Mouse (Mus musculus) liver, adult 2 months (tissue): ENCODE data around the gene Rasgrp4. TPM values are rescaled to one million over a fixed set of nuclear protein-coding genes. Genes with fewer than 3 reads are reported as not detected.
"Not testable (repeated sequence)": the region's sequence is repeated elsewhere in the genome, so short reads cannot be mapped to it uniquely, and the experiment has no call there.

Experiments used
- DNase-seq: peaks from one replicate; pipeline ENCODE4 v3.0.0-alpha.2; 2011; ENCODE audit warnings: low read depth, low spot score; ENCODE audit errors: extremely low read depth
- H3K27ac ChIP-seq: fragments of 200-500 bp; replicated peaks from 2 replicates; pipeline ENCODE4 v1.5.1; 2012; ENCODE audit warnings: low read depth, mild to moderate bottlenecking, control low read depth, inconsistent platforms, low read length; ENCODE audit not compliant: insufficient read depth
- H3K27me3 ChIP-seq: fragments of 200-500 bp; 2 replicates; pipeline ENCODE4 v1.6.1; 2012; ENCODE audit warnings: mild to moderate bottlenecking, moderate library complexity, low read length, inconsistent platforms; ENCODE audit not compliant: control insufficient read depth, insufficient read depth
- H3K36me3 ChIP-seq: fragments of 200-500 bp; 2 replicates; pipeline ENCODE4 v1.6.1; 2012; ENCODE audit warnings: low read length, inconsistent platforms; ENCODE audit not compliant: control insufficient read depth, insufficient read depth
- H3K4me1 ChIP-seq: fragments of 200-500 bp; 2 replicates; pipeline ENCODE4 v1.6.1; 2011; ENCODE audit warnings: low read length; ENCODE audit not compliant: control insufficient read depth, insufficient read depth
- H3K4me3 ChIP-seq: fragments of 200-500 bp; 2 replicates; pipeline ENCODE4 v1.5.1; 2011; ENCODE audit warnings: low read depth, mild to moderate bottlenecking, control low read depth, low read length, moderate library complexity; ENCODE audit not compliant: insufficient read depth
- H3K79me2 ChIP-seq: fragments of 200-500 bp; 2 replicates; pipeline ENCODE4 v1.6.1; 2012; ENCODE audit warnings: inconsistent platforms, mild to moderate bottlenecking, low read length, moderate library complexity; ENCODE audit not compliant: control insufficient read depth, insufficient read depth
- H3K9ac ChIP-seq: fragments of 200-500 bp; 2 replicates; pipeline ENCODE4 v1.6.1; 2012; ENCODE audit warnings: low read depth, mild to moderate bottlenecking, control low read depth, inconsistent platforms, low read length
- CTCF ChIP-seq: fragments of 200-500 bp; IDR thresholded peaks from 2 replicates; pipeline ENCODE4 v1.5.1; 2011; ENCODE audit warnings: low read depth, low read length, control low read depth
- POLR2A ChIP-seq: fragments of 200-500 bp; IDR thresholded peaks from 2 replicates; pipeline ENCODE4 v1.6.1; 2011; ENCODE audit warnings: low read length, control low read depth; ENCODE audit not compliant: insufficient read depth; ENCODE audit errors: extremely low read depth
- WGBS: fragments of 180-500 bp; shearing (Covaris S2); methylation state at CpG from one replicate; pipeline ENCODE4 v1.1.7; 2018; 5-methylcytosine and 5-hydroxymethylcytosine counted together
- polyA plus RNA-seq: library from polyadenylated mRNA; depleted of rRNA; stranded (reverse); fragments of >200 nt; gene quantifications from 2 replicates; pipeline ENCODE4 v1.2.3, GENCODE M21; 2012; rRNA removed
- total RNA-seq: library from RNA; depleted of rRNA; stranded (reverse); fragments of >200 nt; gene quantifications from 2 replicates; pipeline ENCODE4 v1.2.3, GENCODE M21; 2014; rRNA removed

The Rasgrp4 gene
- total and polyA plus RNA-seq, 2 experiments, result under 0.01 to 0.69 TPM

GRCm38 (mm10) chr7:29180077-29180853 is 45.6 kb downstream of the Rasgrp4 start, which contains the start of gene Psmd8:
Gene Psmd8 (minus strand): TSS chr7:29180701.
- under 1% methylated on average over 62 of the region's 62 CpGs for WGBS
- H3K9ac ChIP-seq, result peak within 1 kb of the TSS; percentile 86
- H3K79me2 ChIP-seq, result peaks cover 10% of the 10 kb centered on the region; the same call in 1 of the 2 replicates
- H3K36me3 ChIP-seq, result peaks cover 13% of the 10 kb centered on the region; the same call in 1 of the 2 replicates
- H3K4me1 ChIP-seq, result peaks cover 10% of the 10 kb centered on the region
- H3K27me3 ChIP-seq, result no peaks in the 10 kb centered on the region
- H3K27ac ChIP-seq, result peak within 1 kb of the TSS; percentile 53
- peak; percentile 47 for TF ChIP-seq CTCF
- TF ChIP-seq POLR2A, result peak; percentile 88
- DNase-seq, result peak; percentile 94
- peak within 1 kb of the TSS; percentile 79 for H3K4me3 ChIP-seq

GRCm38 (mm10) chr7:29180854-29181236 is 46.2 kb downstream of the Rasgrp4 start:
- H3K9ac ChIP-seq, result no peak overlapping the region
- peaks cover 10% of the 10 kb centered on the region; the same call in 1 of the 2 replicates for H3K79me2 ChIP-seq
- H3K27me3 ChIP-seq, result no peaks in the 10 kb centered on the region
- TF ChIP-seq CTCF, result no peak
- TF ChIP-seq POLR2A, result no peak
- 42% methylated on average over 5 of the region's 5 CpGs for WGBS
- no peak overlapping the region for H3K27ac ChIP-seq
- peaks cover 10% of the 10 kb centered on the region for H3K4me1 ChIP-seq
- peaks cover 7% of the 10 kb centered on the region; the same call in 1 of the 2 replicates for H3K36me3 ChIP-seq
- no peak overlapping the region; the same call in 1 of the 2 replicates for H3K4me3 ChIP-seq
- no peak for DNase-seq

DNA sequence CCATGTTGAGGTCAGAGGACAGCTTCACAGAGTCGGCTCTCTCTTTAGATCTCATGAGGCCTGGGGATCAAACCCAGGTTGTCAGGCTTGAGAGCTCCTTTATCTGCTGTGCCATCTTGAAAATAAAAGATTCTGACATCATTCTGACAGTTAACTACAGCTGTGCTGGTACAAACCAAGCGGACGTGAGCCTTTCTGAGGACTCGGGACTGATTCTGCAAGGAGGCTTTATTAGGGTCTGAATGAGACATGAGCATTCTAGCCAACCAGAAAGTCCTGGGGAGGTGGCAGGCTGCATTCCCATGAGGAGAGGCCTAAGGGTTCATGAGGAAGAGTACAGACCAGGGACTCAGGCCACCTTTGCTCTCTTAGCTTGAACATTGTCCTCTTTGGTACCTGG is 46.7 kb downstream of the Rasgrp4 start:
- DNase-seq, H3K36me3 ChIP-seq, H3K27me3 ChIP-seq, H3K4me3 ChIP-seq, H3K9ac ChIP-seq, H3K27ac ChIP-seq, H3K4me1 ChIP-seq, H3K79me2 ChIP-seq: not testable (repeated sequence)
- 91% methylated on average over 4 of the region's 4 CpGs for WGBS

GRCm38 (mm10) chr7:29194230-29194629 is 59.6 kb downstream of the Rasgrp4 start:
- H3K9ac ChIP-seq, H3K4me1 ChIP-seq, H3K36me3 ChIP-seq, DNase-seq, H3K79me2 ChIP-seq, H3K27me3 ChIP-seq, H3K27ac ChIP-seq, H3K4me3 ChIP-seq: not testable (repeated sequence)
- WGBS, result 81% methylated on average over 1 of the region's 1 CpGs

DNA sequence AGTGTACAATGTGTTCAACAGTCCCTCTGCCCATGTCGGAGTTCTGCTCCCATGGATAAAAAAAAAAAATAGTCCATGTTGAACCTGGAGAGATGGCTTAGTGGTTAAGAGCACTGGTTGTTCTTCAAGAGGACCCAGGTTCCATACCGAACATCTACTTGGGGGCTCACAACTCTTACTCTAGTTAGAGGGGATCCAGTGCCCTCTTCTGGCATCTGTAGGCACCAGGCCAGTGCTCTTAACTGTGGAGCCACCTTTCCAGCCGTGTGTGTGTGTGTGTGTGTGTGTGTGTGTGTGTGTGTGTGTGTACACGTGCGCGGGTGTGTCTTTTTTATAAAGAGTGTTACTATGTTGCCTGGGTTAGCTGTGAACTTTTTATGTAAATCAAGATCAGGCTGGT is 67.9 kb downstream of the Rasgrp4 start:
- DNase-seq, result no peak
- Histone ChIP-seq H3K27ac (no peak overlapping the region), H3K79me2 (no peaks in the 10 kb centered on the region), H3K9ac (no peak overlapping the region), H3K4me3 (no peak overlapping the region), H3K36me3 (no peaks in the 10 kb centered on the region), H3K27me3 (no peaks in the 10 kb centered on the region), H3K4me1 (no peaks in the 10 kb centered on the region)
- TF ChIP-seq POLR2A (no peak), CTCF (no peak)
- WGBS, result 85% methylated on average over 6 of the region's 6 CpGs

Other genes with a start within 250 kb of the Rasgrp4 start
- gene Actn4, start 172.5 kb upstream of the Rasgrp4 start, total RNA-seq, result 47.4 and 87.1 TPM in 2 replicates
- gene Actn4, start 172.5 kb upstream of the Rasgrp4 start, polyA plus RNA-seq, result 125 and 145 TPM in 2 replicates
- 64.8 and 73.2 TPM in 2 replicates for gene Eif3k, start 153.0 kb upstream of the Rasgrp4 start, total RNA-seq
- 86.3 and 91.2 TPM in 2 replicates for gene Eif3k, start 153.0 kb upstream of the Rasgrp4 start, polyA plus RNA-seq
- gene Map4k1, start 152.8 kb upstream of the Rasgrp4 start, total RNA-seq, result 0.18 and 0.54 TPM in 2 replicates
- gene Map4k1, start 152.8 kb upstream of the Rasgrp4 start, polyA plus RNA-seq, result 1.2 and 1.5 TPM in 2 replicates
- 0.07 and 0.46 TPM in 2 replicates for gene Ryr1, start 9.7 kb upstream of the Rasgrp4 start, total RNA-seq
- gene Ryr1, start 9.7 kb upstream of the Rasgrp4 start, polyA plus RNA-seq, result 0.01 TPM in 2 replicates
- 5.1 and 5.4 TPM in 2 replicates for gene Fam98c, start 21.4 kb downstream of the Rasgrp4 start, total RNA-seq
- 12.5 and 19.3 TPM in 2 replicates for gene Fam98c, start 21.4 kb downstream of the Rasgrp4 start, polyA plus RNA-seq
- gene Ggn, start 35.4 kb downstream of the Rasgrp4 start, total RNA-seq, result 0.07 TPM in 1 of 2 replicates, not detected in the other
- 0.18 TPM in 1 of 2 replicates, not detected in the other for gene Ggn, start 35.4 kb downstream of the Rasgrp4 start, polyA plus RNA-seq
- gene Spred3, start 35.6 kb downstream of the Rasgrp4 start, total RNA-seq, result 0.18 and 0.20 TPM in 2 replicates
- 0.35 and 0.40 TPM in 2 replicates for gene Spred3, start 35.6 kb downstream of the Rasgrp4 start, polyA plus RNA-seq
- 195 and 217 TPM in 2 replicates for gene Psmd8, start 45.9 kb downstream of the Rasgrp4 start, total RNA-seq
- gene Psmd8, start 45.9 kb downstream of the Rasgrp4 start, polyA plus RNA-seq, result 119 and 132 TPM in 2 replicates
- gene Catsperg1, start 79.2 kb downstream of the Rasgrp4 start, total RNA-seq, result 0.27 and 0.28 TPM in 2 replicates
- gene Catsperg1, start 79.2 kb downstream of the Rasgrp4 start, polyA plus RNA-seq, result 0.12 and 0.24 TPM in 2 replicates
- 1.7 and 2.0 TPM in 2 replicates for gene Kcnk6, start 97.7 kb downstream of the Rasgrp4 start, total RNA-seq
- 3.3 and 5.3 TPM in 2 replicates for gene Kcnk6, start 97.7 kb downstream of the Rasgrp4 start, polyA plus RNA-seq
- 40.7 and 59.9 TPM in 2 replicates for gene Yif1b, start 103.5 kb downstream of the Rasgrp4 start, total RNA-seq
- gene Yif1b, start 103.5 kb downstream of the Rasgrp4 start, polyA plus RNA-seq, result 132 and 143 TPM in 2 replicates
- 2.3 and 6.9 TPM in 2 replicates for gene 2200002D01Rik, start 113.6 kb downstream of the Rasgrp4 start, total RNA-seq
- 5.2 and 7.4 TPM in 2 replicates for gene 2200002D01Rik, start 113.6 kb downstream of the Rasgrp4 start, polyA plus RNA-seq
- gene Spint2, start 147.1 kb downstream of the Rasgrp4 start, total RNA-seq, result 24.8 and 28.9 TPM in 2 replicates
- 120 and 133 TPM in 2 replicates for gene Spint2, start 147.1 kb downstream of the Rasgrp4 start, polyA plus RNA-seq
- gene Ppp1r14a, start 154.5 kb downstream of the Rasgrp4 start, total RNA-seq, result 1.0 and 1.7 TPM in 2 replicates
- gene Ppp1r14a, start 154.5 kb downstream of the Rasgrp4 start, polyA plus RNA-seq, result 5.0 and 11.3 TPM in 2 replicates
- 0.13 TPM in 1 of 2 replicates, not detected in the other for gene Dpf1, start 169.1 kb downstream of the Rasgrp4 start, total RNA-seq
- 0.05 and 0.28 TPM in 2 replicates for gene Dpf1, start 169.1 kb downstream of the Rasgrp4 start, polyA plus RNA-seq